In genomic region chr1:191395871-191396433, GRCm38 (mm10) we compare ENCODE assay signal across 8 mouse cellular contexts. TPM values are rescaled to one million over a fixed set of nuclear protein-coding genes. Genes with fewer than 3 reads are reported as not detected.
DNase-seq lines count a peak whose midpoint lies in the region; ATAC-seq lines count a peak whose summit lies in the region.

No protein-coding gene starts in this region.

- no peak for ATAC-seq in embryonic facial prominence, embryonic 15.5 days (ENCODE audit: insufficient number of reproducible peaks, low FRiP score, low TSS enrichment, low read depth)
- ATAC-seq in inflammation-experienced regulatory T-cells, adult 6 months, result no peak

- H3K9me3 ChIP-seq in embryonic facial prominence, embryonic 15.5 days (replicated peaks), result no peaks in the 10 kb centered on the region

- peak overlapping the region; percentile 79 for H3K9ac ChIP-seq in embryonic facial prominence, embryonic 15.5 days

- H3K27me3 ChIP-seq in embryonic facial prominence, embryonic 15.5 days, result no peaks in the 10 kb centered on the region

- peaks cover 51% of the 10 kb centered on the region for H3K79me2 ChIP-seq in macrophage (ENCODE audit: inconsistent target)

- no peaks in the 10 kb centered on the region for H3K36me3 ChIP-seq in embryonic facial prominence, embryonic 15.5 days
- H3K36me3 ChIP-seq in macrophage (ENCODE audit: inconsistent target), result no peaks in the 10 kb centered on the region

- peak overlapping the region; percentile 97 for H3K27ac ChIP-seq in embryonic facial prominence, embryonic 15.5 days (replicated peaks)
- peak overlapping the region; percentile 69 for H3K27ac ChIP-seq in macrophage

- DNase-seq in CD8-positive naive resting alpha-beta T cell, adult 2 months (ENCODE audit: low read depth in 2 of 2, low spot score in 2 of 2), result peak; percentile 55 to 58
- peak; percentile 58 to 62 for DNase-seq in adrenal gland, adult 18-20 months (ENCODE audit: low spot score in 2 of 2)
- DNase-seq in heart, postnatal 36 days, result peak; percentile 63 to 81
- DNase-seq in layer of hippocampus, adult 9-11 months, result peak; percentile 40
- peak; percentile 75 to 77 for DNase-seq in spleen, postnatal 10 days (ENCODE audit: low spot score in 2 of 2)

- intact Hi-C loops in heart, postnatal 36 days (cut with DNase I), result loop anchor here (1.0 to 2.0 kb wide), 2 partner anchors 95 to 166 kb away; no protein-coding TSS in a partner anchor

- H3K4me2 ChIP-seq in embryonic facial prominence, embryonic 15.5 days (replicated peaks), result peak overlapping the region; percentile 66

- WGBS in embryonic facial prominence, embryonic 15.5 days, result under 1% methylated on average over 43 of the region's 43 CpGs
- WGBS in macrophage (ENCODE audit: missing documents), result under 1% methylated on average over 33 of the region's 43 CpGs

- peaks cover 13% of the 10 kb centered on the region for H3K4me1 ChIP-seq in embryonic facial prominence, embryonic 15.5 days

- peak overlapping the region; percentile 83 for H3K4me3 ChIP-seq in embryonic facial prominence, embryonic 15.5 days (replicated peaks)
- H3K4me3 ChIP-seq in macrophage (ENCODE audit: inconsistent target), result peak overlapping the region; percentile 83

RNA-seq across cellular contexts. Expression of gene Ppp2r5a, which starts 7.1 kb away (rescaled TPM):
- total RNA-seq in adrenal gland, adult 18-20 months (2021), result 100 to 1,000 TPM; 196 to 437 TPM
- 26.3 and 30.4 TPM in 2 replicates for polyA plus RNA-seq in embryonic facial prominence, embryonic 15.5 days (2015; fragmentation: Nextera tagmentation; extraction: Ambion mirVana)
- 100 to 1,000 TPM in 1 of 2 experiments, 10 to 100 TPM in 1; 97.7 to 101 TPM for total RNA-seq in heart, postnatal 36 days (2021)
- 100 to 1,000 TPM in 25 of 26 experiments, 10 to 100 TPM in 1; 99.9 to 459 (median 169) TPM for total RNA-seq in macrophage (2018; cell fraction: chromatin; rRNA removed)
- total RNA-seq in macrophage (2018; cell fraction: cytosol; rRNA removed), result 100 to 1,000 TPM in 1 of 26 experiments, 10 to 100 TPM in 25; 72.7 to 106 (median 79.1) TPM
- 100 to 1,000 TPM in 25 of 26 experiments, 10 to 100 TPM in 1; 97.9 to 479 (median 143) TPM for total RNA-seq in macrophage (2018; cell fraction: nucleus; rRNA removed)
- polyA plus RNA-seq in macrophage (2018), result 61.7 to 74.4 TPM (median 71.0 TPM) in 3 replicates
- polyA plus RNA-seq in inflammation-experienced regulatory T-cells, adult 6 months (2017; shearing (Covaris generic)), result 10 to 100 TPM; 33.7 to 66.6 (median 43.3) TPM
